ENCODE assay signal across 15 mouse cellular contexts in genomic region chr5:125049481-125049880, GRCm38 (mm10). TPM values are rescaled to one million over a fixed set of nuclear protein-coding genes. Genes with fewer than 3 reads are reported as not detected.
DNase-seq lines count a peak whose midpoint lies in the region; ATAC-seq lines count a peak whose summit lies in the region.
"Had no signal": no experiment of that assay in that cellular context is flagged by ENCODE, and none has a peak within 500 bp of the region (broad histone marks: within the 10 kb centered on the region; RNA-seq: fewer than 3 reads in every experiment).

No protein-coding gene starts in this region.

- H3K4me2 ChIP-seq in hindbrain, embryonic 16.5 days (ENCODE audit: low read length) = no peak overlapping the region
- H3K4me2 ChIP-seq in liver, embryonic 15.5 days = peak overlapping the region; percentile 62
- H3K4me2 ChIP-seq: limb, embryonic 12.5 days; neural tube, embryonic 13.5 days had no signal

- no peaks in the 10 kb centered on the region for H3K9me3 ChIP-seq in hindbrain, embryonic 10.5 days
- no peaks in the 10 kb centered on the region for H3K9me3 ChIP-seq in hindbrain, embryonic 16.5 days (ENCODE audit: control insufficient read depth, low read length)
- no peaks in the 10 kb centered on the region for H3K9me3 ChIP-seq in limb, embryonic 10.5 days (replicated peaks)
- no peaks in the 10 kb centered on the region for H3K9me3 ChIP-seq in liver, embryonic 15.5 days (replicated peaks)
- H3K9me3 ChIP-seq: limb, embryonic 12.5 days; neural tube, embryonic 13.5 days had no signal

- no peak for DNase-seq in hindbrain, embryonic 10.5 days (ENCODE audit: low spot score)
- DNase-seq in c-Kit-positive CD71-positive TER-119-negative erythroid progenitor cells, embryonic 14.5 days (ENCODE audit: low read depth) = peak; percentile 66
- no peak for DNase-seq in limb, embryonic 10.5 days (ENCODE audit: low spot score)
- DNase-seq in kidney, postnatal 14 days = no peak
- no peak for DNase-seq in kidney, adult 8-10 months
- DNase-seq: cerebellum, adult 9-11 months; midbrain, embryonic 14.5 days; right cerebral cortex, postnatal 14 days; spleen, adult 18-20 months had no signal

- H3K27ac ChIP-seq in hindbrain, embryonic 10.5 days = peak overlapping the region; percentile 5; the same call in 1 of the 2 replicates
- no peak overlapping the region for H3K27ac ChIP-seq in hindbrain, embryonic 16.5 days (ENCODE audit: low read depth, low read length)
- H3K27ac ChIP-seq in limb, embryonic 10.5 days = 0 out of 2 replicates have a peak overlapping the region, but pooled peaks have one; percentile 1
- H3K27ac ChIP-seq in liver, embryonic 15.5 days (replicated peaks) = peak overlapping the region; percentile 88
- H3K27ac ChIP-seq: limb, embryonic 12.5 days; neural tube, embryonic 13.5 days had no signal

- peaks cover 100% of the 10 kb centered on the region for H3K36me3 ChIP-seq in hindbrain, embryonic 10.5 days
- peaks cover 19% of the 10 kb centered on the region for H3K36me3 ChIP-seq in hindbrain, embryonic 16.5 days (ENCODE audit: control insufficient read depth, insufficient read depth, low read length)
- H3K36me3 ChIP-seq in limb, embryonic 10.5 days = peaks cover 100% of the 10 kb centered on the region
- peaks cover 49% of the 10 kb centered on the region for H3K36me3 ChIP-seq in liver, embryonic 15.5 days (replicated peaks)

- no peak overlapping the region for H3K9ac ChIP-seq in hindbrain, embryonic 16.5 days (ENCODE audit: low read depth, low read length)
- peak overlapping the region; percentile 43; the same call in 1 of the 2 replicates for H3K9ac ChIP-seq in liver, embryonic 15.5 days
- H3K9ac ChIP-seq: limb, embryonic 12.5 days; neural tube, embryonic 13.5 days had no signal

- no peaks in the 10 kb centered on the region for H3K27me3 ChIP-seq in hindbrain, embryonic 10.5 days (ENCODE audit: insufficient read depth, poor library complexity, severe bottlenecking)
- H3K27me3 ChIP-seq in hindbrain, embryonic 16.5 days (replicated peaks; ENCODE audit: control insufficient read depth, insufficient read depth, low read length) = no peaks in the 10 kb centered on the region
- no peaks in the 10 kb centered on the region for H3K27me3 ChIP-seq in limb, embryonic 10.5 days (ENCODE audit: low read depth, poor library complexity, severe bottlenecking)
- H3K27me3 ChIP-seq in liver, embryonic 15.5 days = no peaks in the 10 kb centered on the region
- H3K27me3 ChIP-seq: limb, embryonic 12.5 days; neural tube, embryonic 13.5 days had no signal

- no peak for ATAC-seq in hindbrain, embryonic 16.5 days
- ATAC-seq in liver, embryonic 15.5 days (ENCODE audit: insufficient read depth) = peak; percentile 90
- ATAC-seq: forebrain, embryonic 16.5 days; inflammation-experienced regulatory T-cells, adult 6 months had no signal

- WGBS in hindbrain, embryonic 10.5 days = 92% methylated on average over 4 of the region's 4 CpGs
- WGBS in hindbrain, embryonic 16.5 days = 96% methylated on average over 4 of the region's 4 CpGs
- 91% methylated on average over 4 of the region's 4 CpGs for WGBS in limb, embryonic 10.5 days
- WGBS in liver, embryonic 15.5 days (ENCODE audit: insufficient replicate concordance) = 52% methylated on average over 4 of the region's 4 CpGs

- H3K4me3 ChIP-seq in hindbrain, embryonic 10.5 days = no peak overlapping the region
- H3K4me3 ChIP-seq in hindbrain, embryonic 16.5 days (ENCODE audit: low read length) = no peak overlapping the region
- no peak overlapping the region for H3K4me3 ChIP-seq in limb, embryonic 10.5 days
- H3K4me3 ChIP-seq in liver, embryonic 15.5 days (replicated peaks) = peak overlapping the region; percentile 14; the same call in 1 of the 2 replicates
- H3K4me3 ChIP-seq: limb, embryonic 12.5 days; neural tube, embryonic 13.5 days had no signal

- H3K4me1 ChIP-seq in hindbrain, embryonic 10.5 days (replicated peaks) = peaks cover 58% of the 10 kb centered on the region
- H3K4me1 ChIP-seq in hindbrain, embryonic 16.5 days (ENCODE audit: control insufficient read depth, insufficient read depth, low read depth, low read length) = peaks cover 5% of the 10 kb centered on the region; the same call in 1 of the 2 replicates
- H3K4me1 ChIP-seq in limb, embryonic 10.5 days = peaks cover 22% of the 10 kb centered on the region
- peaks cover 79% of the 10 kb centered on the region for H3K4me1 ChIP-seq in liver, embryonic 15.5 days (replicated peaks)

RNA-seq across cellular contexts. Expression of gene Rflna, which starts 46.5 kb away (rescaled TPM):
- 4.3 and 7.7 TPM in 2 replicates for polyA plus RNA-seq in hindbrain, embryonic 10.5 days (2016; fragmentation: Nextera tagmentation; extraction: Ambion mirVana)
- 6.8 and 6.9 TPM in 2 replicates for polyA plus RNA-seq in hindbrain, embryonic 16.5 days (2015; fragmentation: Nextera tagmentation; extraction: Ambion mirVana)
- polyA plus RNA-seq in limb, embryonic 10.5 days (2016; fragmentation: Nextera tagmentation; extraction: Ambion mirVana) = 1.1 and 4.5 TPM in 2 replicates
- polyA plus RNA-seq in liver, embryonic 15.5 days (2015; fragmentation: Nextera tagmentation; extraction: Ambion mirVana) = 0.20 and 0.22 TPM in 2 replicates
